Mouse (Mus musculus) erythroblast, embryonic 14.5 days (primary cell): Measurements from ENCODE around the gene Pdcd1lg2.

ENCODE experiments used
- GATA1 ChIP-seq: IDR thresholded peaks from 2 replicates; pipeline ENCODE4 v1.6.1; 2012; ENCODE audit warnings: low read length, inconsistent platforms, mixed read lengths
- TAL1 ChIP-seq: IDR thresholded peaks from 3 replicates; pipeline ENCODE4 v1.6.1; 2012; ENCODE audit warnings: low read length, inconsistent platforms, mixed read lengths

GRCm38 (mm10) chr19:29437849-29438248, 27.1 kb downstream of the Pdcd1lg2 start:
- TF ChIP-seq GATA1 (no peak), TAL1 (no peak)
